Mouse (Mus musculus): Measurements from ENCODE around the gene Pde4d.
"Not testable (repeated sequence)": the region's sequence is repeated elsewhere in the genome, so short reads cannot be mapped to it uniquely, and the experiment has no call there.

Pde4d gene

DNA sequence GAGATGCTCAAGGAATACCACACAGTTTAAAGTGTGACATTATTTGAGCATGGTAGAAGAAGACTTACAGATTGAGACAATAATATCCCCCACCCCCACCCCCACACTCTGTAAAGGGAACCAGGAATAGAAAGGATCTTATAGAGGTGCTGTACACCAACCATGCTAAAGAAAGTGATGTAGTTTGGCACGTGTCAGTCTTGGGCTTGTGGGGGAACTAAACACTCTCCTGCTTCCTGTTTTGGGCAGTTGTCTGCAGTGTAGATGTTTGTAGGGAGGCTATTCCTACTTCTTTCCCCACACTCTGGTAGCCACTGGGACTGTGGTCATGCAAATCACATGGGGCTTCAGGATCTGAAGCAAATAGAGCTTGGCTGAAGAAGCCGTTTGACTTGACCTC, 236.5 kb downstream of the Pde4d start:
- no peak for DNase-seq (ENCODE audit: low read depth, low spot score)

DNA sequence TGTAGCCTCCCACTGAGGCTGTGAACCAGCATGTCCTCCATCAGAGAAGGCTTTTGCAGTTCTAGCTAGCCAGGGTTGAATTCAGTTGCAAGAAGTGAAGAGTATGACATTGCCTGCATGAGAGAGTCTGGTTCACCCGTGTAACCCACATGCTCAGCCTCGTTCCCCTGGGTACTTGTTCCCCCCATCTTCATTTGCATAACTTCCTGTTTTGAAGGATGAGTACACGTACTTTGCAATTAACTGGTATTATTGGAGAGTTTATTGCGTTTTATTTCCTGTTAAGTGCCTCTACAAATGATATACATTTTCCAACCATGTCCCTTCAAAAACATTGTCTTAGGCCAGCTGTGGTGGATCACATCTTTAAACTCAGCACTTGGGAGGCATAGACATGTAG, 237.1 kb downstream of the Pde4d start:
- no peak for DNase-seq (ENCODE audit: low read depth, low spot score)

DNA sequence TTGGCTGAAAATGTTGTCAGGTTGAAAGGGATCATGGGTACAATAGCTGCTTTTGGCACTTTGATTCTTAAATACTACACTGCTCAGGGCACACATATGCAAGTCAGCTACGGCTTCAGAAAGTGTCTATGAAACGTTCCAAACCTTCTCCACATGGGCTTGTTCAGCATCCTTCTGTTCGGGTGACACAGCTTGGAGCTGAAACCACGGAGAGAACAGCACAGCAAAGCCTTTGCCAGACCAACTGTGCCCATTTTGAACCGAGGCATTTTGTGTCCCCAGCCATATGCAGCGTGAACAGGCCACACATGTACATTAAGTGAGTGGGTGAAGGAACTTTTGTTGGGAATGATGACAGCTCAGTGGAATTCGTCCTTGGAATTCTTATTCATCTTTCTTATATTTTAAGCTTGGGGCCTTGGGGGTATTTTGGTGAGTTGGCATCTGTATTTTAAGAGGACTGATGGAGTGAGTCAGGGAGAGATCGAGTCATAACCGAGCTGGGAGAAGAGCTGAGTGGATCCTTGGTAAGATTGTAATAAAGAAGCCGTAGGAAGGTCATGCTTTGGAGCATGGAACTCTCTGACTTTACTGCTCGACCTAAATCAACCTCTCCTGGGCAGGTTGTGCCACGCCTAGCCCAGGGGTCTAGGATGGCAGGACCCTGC, 243.3 kb downstream of the Pde4d start:
- peak; percentile 49 for DNase-seq (ENCODE audit: low read depth, low spot score)

DNA sequence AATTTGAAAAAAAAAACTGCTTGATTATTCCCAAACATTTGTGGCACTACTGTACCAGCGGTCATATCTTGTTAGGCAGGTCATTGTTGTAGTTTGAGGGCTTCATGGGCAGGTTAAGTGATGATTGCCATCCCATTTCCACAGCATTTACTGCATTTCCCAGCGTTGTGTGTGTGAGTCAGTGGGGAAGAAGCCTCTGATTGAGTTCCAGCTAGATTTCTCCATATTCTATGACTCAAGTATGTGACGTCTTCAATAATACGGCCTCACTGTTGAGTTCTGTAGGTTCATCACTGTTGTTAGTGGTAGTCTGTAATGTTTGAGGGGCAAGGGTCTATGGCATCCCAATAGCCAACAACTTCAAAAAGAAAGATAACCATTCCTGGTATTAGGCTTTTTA, 255.7 kb downstream of the Pde4d start:
- DNase-seq (ENCODE audit: low read depth, low spot score): no peak

DNA sequence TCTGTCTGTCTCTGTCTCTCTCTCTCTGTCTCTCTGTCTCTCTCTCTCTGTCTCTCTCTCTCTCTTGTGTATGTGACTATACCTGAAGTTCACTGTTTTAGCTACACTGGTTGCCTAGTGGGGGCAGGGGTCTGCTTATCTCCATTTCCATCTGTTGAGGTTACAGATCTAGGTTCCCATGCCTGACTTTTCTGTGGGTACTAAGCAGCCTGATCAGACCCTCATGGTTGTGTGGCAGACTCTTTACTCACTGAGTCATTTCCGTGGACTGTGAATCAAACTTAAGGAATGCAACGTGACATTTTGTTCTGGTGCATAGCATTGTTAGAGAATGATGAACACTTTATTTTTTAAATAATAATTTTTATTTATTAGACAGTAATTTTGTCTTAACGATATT, 264.3 kb downstream of the Pde4d start:
- no peak for DNase-seq (ENCODE audit: low read depth, low spot score)

DNA sequence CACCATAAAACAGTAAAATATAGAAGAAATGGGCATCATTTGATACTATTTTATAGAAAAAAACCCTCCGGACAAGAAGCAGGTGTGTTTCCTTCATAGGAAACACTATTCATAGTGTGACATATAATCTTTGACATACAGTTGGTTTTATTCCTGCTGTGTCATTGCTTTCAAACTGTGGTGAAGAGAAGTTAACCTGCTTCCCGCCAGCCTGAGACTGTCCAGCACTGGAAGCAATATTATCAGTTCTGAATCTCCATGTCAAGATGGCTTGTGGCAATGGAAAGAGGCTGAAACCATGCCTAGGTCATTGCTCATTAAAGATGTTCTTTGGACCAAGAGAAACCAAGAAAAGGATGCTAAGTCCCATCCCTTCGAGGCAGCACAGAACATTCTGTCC, 265.3 kb downstream of the Pde4d start:
- DNase-seq (ENCODE audit: low read depth, low spot score): no peak

DNA sequence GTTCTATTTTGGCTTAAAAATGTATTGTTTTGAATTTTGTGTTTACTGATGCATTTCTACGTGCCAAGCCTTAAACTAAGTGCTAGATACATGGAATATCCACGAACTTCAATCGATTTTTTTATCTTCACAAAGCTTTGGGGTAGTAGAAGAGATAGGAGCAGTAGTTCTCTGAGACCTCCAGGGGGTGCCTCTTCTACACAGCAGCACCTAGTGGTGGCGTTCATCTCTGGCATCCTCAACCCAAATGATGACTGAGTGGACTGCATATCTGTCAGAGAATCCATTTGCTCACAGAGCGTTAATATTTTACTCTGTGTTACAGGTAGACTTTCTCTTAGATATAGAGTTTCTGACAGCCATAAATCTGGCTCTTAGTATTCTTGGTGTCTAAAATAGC, 272.5 kb downstream of the Pde4d start:
- DNase-seq (ENCODE audit: low read depth, low spot score): no peak

DNA sequence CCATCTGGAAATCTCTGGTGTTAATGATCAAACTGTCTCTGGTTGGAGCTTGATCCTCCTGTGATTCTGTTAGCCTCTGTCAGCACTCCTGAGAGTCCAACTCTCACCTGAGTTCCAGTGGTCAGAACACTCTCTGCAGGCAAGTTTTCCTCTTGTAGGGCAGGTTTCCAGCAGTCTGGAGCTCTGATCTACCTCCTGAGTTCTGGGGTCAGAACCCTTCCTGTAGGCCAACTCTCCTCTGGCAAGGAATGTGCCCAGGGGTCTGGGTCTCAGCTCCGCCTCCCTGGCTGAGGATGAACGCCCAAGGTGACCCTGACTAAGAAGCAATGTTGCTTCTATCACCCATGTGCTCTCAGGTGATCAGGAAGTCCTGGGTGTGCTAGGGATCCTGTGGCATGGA, 284.6 kb downstream of the Pde4d start:
- not testable (repeated sequence) for DNase-seq (ENCODE audit: low read depth, low spot score)

DNA sequence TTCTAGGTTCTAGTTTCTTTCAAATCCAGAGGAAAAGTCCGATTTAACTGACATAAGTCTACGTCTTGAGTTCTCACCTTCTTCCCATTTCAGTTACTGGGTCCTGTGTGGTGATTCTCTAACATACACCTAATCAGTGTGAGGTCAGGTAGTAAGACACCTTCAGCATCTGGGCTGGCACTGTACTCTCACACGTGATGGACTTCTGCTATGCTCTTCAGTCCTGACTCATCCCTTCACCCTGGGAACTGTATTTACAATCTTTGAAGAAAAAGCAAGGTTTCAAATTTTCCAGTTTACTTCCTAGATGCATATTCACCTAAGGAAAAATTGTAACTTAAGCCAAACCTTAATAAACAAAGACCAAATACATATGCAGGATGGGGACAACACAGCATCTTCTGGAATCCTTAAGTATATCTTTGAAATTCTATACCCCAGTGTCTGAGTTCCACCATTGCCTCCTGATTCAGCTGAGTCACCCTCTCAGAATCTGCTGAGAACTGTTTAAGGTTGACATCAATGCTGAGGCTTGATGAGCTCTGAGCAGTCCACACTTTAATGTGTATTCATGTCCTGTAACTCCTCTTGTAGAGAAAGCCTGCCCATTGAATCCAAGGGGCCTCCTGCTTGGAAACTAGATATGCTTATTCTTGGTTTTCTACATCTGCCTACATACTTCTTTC, 301.6 kb downstream of the Pde4d start:
- no peak for DNase-seq (ENCODE audit: low read depth, low spot score)

DNA sequence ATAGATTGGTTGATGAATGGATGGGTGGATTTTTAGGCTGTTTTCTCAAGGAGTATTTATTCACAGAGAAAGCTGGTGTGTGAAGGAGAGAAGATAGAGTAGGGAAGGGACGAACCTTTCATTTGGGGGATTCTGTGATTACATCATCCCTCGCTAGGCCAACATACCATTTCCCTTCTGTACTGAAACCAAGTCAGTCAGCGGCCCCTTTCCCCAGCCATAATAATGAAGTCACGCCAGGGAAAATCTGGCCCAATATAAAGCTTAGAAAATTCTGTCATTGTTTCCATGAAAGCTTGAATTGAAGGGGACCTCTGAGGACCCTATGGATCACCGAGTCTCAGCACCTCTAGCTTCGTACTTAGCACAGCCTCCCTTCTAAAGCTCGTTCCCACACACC, 307.7 kb downstream of the Pde4d start:
- DNase-seq (ENCODE audit: low read depth, low spot score): no peak

DNA sequence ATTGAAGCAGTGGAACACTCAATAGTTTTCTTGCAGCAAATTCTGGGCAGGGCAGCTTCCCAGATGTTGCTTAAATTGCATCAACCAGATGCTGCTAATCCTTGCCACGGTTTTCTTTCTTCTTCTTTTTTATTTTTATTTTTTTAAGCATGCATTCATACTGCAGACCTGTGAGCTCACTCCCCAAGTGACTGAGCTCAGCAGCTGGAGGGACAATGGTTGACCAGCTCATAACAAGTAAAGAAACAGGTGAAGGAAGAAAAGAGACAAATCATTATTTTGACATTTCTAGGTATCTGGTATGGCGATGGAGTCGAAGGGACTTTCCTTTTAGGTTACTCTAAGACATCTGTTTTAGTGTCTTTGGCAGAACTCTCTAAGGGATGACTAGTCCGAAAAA, 308.6 kb downstream of the Pde4d start:
- DNase-seq (ENCODE audit: low read depth, low spot score): no peak

DNA sequence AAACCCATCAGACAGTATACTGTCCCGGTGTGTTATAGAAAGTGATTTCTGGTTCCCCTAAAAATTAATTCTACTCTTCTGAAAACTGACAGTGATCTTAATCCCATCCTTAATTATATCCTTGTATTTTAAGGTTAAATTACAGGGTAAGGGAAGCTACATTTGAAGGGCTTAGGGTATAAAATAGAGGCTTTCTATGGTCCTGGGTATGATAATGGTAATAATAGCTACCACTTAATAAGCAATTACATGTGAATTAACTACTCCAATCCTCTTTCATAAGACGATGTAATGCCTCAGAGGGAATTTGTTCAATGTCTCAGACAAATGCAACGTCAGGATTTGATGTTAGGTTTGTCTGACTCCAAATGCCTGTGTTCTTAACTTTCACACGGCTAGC, 309.4 kb downstream of the Pde4d start:
- DNase-seq (ENCODE audit: low read depth, low spot score): no peak

DNA sequence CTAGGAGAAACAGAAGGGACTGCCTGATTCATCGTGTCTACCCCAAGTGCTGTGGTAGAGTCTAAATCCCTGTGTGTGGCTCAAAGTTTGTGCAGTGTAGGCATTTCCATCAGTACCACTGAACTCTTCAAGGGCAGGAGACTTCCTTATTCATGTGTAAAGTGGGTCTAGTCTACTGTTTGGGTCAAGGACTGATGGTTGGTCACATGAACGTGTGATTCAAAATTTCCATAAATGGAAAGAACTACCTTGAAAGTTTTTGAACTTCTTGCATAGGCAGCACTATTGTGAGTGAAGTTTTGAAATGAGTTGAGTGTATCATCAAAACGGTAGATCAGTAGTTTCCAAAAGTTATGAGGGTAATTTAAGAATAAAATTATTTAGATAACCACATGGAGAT, 313.5 kb downstream of the Pde4d start:
- DNase-seq (ENCODE audit: low read depth, low spot score): no peak

DNA sequence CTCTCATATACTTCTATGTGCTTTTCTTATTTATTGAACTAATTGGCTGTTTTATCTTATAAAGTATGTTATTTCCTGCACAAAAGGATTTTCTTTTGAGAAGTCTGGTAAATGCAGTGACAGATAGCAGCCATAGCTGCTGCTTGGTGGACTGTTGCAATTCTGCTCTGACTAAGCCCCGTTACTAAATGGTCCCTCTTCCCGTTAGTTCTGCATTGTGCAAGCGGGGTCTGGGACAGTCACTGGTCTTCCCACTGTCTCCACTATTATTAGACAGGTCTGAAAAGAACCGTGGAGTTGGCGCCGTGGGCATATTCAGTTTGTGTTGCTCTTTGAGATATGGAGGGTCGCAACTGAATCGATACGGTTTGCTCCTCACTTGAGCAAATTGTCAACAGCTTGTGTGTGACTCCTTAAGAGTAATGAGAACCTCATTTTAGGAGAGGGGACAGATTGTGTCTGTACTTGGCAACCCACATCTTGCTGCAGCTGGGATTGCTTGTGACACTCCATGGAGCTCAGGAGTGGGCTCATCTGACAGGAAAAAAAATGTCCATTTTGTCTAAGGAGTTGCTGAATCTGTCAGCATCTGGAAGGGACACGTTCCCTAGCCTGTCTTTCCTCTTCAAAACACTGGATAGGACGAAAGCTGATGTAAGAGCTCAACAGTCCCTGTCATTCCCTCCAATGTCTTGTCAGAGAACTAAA, 316.4 kb downstream of the Pde4d start:
- DNase-seq (ENCODE audit: low read depth, low spot score): peak; percentile 35

DNA sequence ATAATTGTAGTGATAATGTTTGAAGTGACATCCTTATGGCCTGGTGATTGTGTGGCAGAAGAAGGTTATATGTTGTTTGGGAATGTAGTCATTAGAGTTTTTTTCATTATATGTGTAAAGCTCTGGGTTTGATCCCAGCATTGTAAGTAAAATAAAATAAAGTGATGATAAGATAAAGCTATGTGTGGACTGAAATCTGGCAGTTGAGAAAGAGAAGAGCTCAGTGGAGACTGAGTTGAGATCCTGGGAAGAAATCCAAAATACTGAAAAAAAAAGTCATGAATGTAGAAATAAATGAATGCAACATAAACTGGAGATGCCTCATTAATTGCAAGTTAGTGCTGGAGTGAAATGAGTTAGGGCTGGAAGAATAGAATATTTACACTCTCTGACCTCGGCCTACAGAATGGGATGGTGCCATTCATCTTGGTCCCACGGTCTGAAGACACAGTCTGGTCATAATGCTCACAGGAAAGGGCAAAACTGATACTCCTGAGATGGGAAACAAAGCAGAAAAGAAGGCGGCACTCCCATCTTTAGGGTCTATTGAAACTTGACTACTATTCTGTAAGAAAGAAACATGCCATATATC, 319.8 kb downstream of the Pde4d start:
- no peak for DNase-seq (ENCODE audit: low read depth, low spot score)

DNA sequence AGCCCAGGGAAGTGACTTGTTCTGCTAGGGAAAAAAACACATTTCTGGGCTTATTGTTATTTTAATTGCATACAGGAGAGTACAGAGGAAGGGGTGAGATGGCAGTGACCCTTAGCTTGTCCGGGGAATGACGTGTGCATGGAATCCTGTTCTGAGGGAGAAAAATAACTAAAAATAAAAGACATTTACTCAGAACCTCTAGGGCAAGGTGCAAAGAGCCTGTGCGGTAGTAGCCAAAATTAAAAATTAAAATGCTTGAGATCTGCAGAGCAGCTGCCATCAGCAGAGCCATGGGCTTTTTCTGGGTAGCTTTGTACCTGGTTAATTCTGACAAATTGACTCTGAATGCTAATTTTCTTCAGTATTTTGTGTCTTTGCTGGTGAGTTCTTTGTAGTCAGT, 322.6 kb downstream of the Pde4d start:
- DNase-seq (ENCODE audit: low read depth, low spot score): no peak

DNA sequence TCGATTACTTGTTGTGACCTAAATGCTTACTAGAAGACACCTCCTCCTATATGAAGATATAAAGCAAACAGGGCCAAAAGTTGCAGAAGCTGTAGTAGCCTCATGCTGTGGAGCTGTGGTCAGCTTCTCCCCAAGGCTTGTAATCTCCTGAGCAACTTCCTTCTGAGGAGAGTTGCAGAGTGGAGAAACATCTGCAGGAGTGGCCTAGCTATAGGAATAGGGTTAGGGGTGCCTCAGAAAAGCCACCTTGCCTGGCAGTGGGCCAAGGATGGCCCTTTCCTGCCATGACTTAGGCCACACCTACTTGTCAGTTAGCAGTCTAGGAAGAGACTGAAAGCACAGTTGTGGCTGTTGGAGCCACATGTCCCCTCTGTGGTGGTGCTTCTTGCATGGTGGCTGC, 325.2 kb downstream of the Pde4d start:
- DNase-seq (ENCODE audit: low read depth, low spot score): no peak

DNA sequence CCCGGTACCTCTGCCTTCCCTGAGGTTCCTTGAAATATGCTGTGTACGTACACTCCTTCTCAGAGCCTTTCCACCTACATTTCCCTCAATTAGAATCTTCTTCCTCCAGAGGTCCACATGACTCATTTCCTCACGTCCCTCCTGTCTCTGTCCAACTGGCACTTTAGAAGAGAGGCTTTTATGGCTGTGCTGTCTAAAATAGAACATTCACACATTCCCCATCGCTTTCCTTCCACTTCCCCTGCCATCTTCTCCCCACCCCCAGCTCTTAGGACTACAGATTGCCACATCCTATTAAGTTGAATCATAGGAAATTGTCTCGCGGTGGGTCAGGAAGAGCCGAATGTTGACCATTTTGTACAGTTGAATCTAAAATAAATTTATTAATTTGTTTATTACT, 326.1 kb downstream of the Pde4d start:
- DNase-seq (ENCODE audit: low read depth, low spot score): peak; percentile 51

DNA sequence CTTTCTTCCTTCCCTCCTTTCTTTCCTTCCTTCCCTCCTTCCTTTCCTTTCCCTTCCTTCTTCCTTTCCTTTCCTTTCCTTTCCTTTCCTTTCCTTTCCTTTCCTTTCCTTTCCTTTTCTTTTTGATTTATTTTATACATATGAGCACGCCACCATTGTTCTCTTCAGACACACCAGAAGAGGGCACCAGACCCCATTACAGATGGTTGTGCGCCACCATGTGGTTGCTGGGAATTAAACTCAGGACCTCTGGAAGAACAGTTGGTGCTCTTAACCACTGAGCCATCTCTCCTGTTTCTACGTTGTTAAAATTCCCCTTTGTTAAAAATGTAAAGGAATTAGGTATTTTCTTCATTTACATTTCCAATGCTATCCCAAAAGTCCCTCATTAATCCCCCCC, 347.9 kb downstream of the Pde4d start:
- not testable (repeated sequence) for DNase-seq (ENCODE audit: low read depth, low spot score)

DNA sequence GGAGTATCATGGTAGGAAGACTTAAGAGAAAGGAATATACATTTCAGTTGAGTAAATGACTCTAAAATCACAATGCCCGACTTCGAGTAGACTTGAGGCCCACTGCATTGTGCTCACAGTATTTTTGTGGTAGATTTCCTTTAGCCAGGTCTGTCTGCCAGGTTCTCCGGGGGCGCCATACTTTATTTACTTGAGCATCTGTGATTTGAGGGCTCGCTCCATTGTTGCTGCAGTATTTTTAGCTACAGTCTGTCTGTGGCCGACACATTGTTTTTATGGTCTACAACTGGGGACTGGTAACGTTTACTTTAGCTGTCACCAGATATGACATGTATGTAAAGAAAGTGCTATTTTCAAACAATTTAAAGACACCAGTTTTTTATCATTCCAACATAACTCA, 359.4 kb downstream of the Pde4d start:
- DNase-seq (ENCODE audit: low read depth, low spot score): no peak

DNA sequence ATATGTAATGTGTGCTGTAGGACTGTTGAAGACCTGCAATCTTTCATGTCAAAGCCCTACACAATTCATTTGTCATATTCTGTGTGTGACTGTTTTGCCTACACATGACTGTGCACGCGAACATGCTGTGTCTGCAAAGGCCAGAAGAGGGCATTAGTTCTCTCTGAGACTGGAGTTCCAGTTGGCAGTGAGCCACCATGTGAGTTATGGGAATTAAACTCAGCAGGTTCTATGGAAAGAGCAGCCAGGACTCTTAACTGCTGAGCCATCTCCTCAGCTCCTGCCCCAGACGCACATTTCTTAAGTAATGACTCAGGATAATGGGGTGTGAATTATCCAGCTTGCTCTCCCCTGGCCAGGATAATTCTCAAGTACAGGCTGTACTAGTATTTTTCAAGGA, 363.2 kb downstream of the Pde4d start:
- no peak for DNase-seq (ENCODE audit: low read depth, low spot score)

DNA sequence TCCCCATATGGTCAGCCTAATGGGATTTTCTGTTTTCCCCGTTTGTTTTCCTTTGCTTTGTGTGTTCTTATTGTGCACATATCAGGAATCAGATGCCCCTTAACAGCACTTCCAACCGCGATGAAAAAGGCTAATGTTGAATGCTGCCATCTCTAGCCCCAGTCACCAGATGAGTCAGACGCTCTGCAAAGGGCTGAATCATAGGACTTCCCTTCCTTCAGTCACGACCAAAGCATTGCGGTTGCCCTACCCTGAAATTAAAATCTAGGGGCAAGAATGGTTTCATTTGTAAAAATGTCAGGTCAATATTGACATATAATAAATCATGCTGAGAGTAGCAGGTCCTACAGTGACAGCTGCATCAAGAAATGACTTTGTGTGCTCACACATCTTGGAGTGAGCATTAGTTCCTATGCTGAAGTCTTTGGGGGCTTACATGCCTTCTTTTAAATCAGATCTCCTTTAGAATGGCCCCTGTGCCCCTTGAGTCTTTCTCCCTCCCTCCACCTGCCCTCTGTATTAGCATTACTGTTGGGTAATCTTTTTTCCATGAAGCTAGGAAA, 370.2 kb downstream of the Pde4d start:
- no peak for DNase-seq (ENCODE audit: low read depth, low spot score)

Data from telencephalon, adult 2 months (tissue).